Mouse (Mus musculus) neural tube, embryonic 11.5 days (tissue): Measurements from ENCODE around the gene Caprin1. TPM values are rescaled to one million over a fixed set of nuclear protein-coding genes. Genes with fewer than 3 reads are reported as not detected.

ENCODE experiments used
- ATAC-seq: fragments of 200-750 bp; cut with Nextera tagmentation; 2 replicates; pipeline ENCODE4 v1.8.0; 2017; ENCODE audit warnings: moderate number of reproducible peaks, mild to moderate bottlenecking, moderate TSS enrichment, moderate library complexity; ENCODE audit not compliant: insufficient read depth, low FRiP score, low TSS enrichment
- DNase-seq: peaks from one replicate; pipeline ENCODE4 v3.0.0-alpha.2; 2015; ENCODE audit warnings: low spot score
- H3K27ac ChIP-seq: fragments of 300-500 bp; sonication (generic); 2 replicates; pipeline ENCODE4 v1.5.1; 2014; ENCODE audit warnings: low read depth, mild to moderate bottlenecking, low read length
- H3K27me3 ChIP-seq: fragments of 300-500 bp; sonication (generic); 2 replicates; pipeline ENCODE4 v1.6.1; 2014; ENCODE audit warnings: mild to moderate bottlenecking, low read length, mixed read lengths; ENCODE audit not compliant: control insufficient read depth, insufficient read depth
- H3K36me3 ChIP-seq: fragments of 300-500 bp; sonication (generic); 2 replicates; pipeline ENCODE4 v1.6.1; 2014; ENCODE audit warnings: mild to moderate bottlenecking, low read length, moderate library complexity, mixed read lengths; ENCODE audit not compliant: control insufficient read depth, insufficient read depth
- H3K4me1 ChIP-seq: fragments of 300-500 bp; sonication (generic); 2 replicates; pipeline ENCODE4 v1.6.1; 2014; ENCODE audit warnings: low read length, mixed read lengths; ENCODE audit not compliant: control insufficient read depth, insufficient read depth
- H3K4me2 ChIP-seq: fragments of 300-500 bp; sonication (generic); 2 replicates; pipeline ENCODE4 v1.6.1; 2014; ENCODE audit warnings: low read depth, mild to moderate bottlenecking, moderate library complexity
- H3K4me3 ChIP-seq: fragments of 300-500 bp; sonication (generic); 2 replicates; pipeline ENCODE4 v1.5.1; 2014; ENCODE audit warnings: low read depth, low read length
- H3K9ac ChIP-seq: fragments of 300-500 bp; sonication (generic); 2 replicates; pipeline ENCODE4 v1.6.1; 2014; ENCODE audit warnings: mild to moderate bottlenecking, low read length
- H3K9me3 ChIP-seq: fragments of 300-500 bp; sonication (generic); 2 replicates; pipeline ENCODE4 v1.6.1; 2016; ENCODE audit warnings: low read length; ENCODE audit not compliant: control insufficient read depth
- WGBS: fragments of 180-500 bp; shearing (Covaris S2); extraction: QIAGEN DNeasy Blood & Tissue Kit; methylation state at CpG from one replicate; pipeline ENCODE4 v1.1.7; 2014; 5-methylcytosine and 5-hydroxymethylcytosine counted together
- polyA plus RNA-seq: library from polyadenylated mRNA; unstranded; fragments of >200 nt; fragmentation: Nextera tagmentation; extraction: Ambion mirVana; gene quantifications from 2 replicates; pipeline ENCODE4 v1.2.1, GENCODE M21; 2014

Caprin1 gene
- polyA plus RNA-seq, 1 experiment from 2014 or later: 649 TPM

GRCm38 (mm10) chr2:103833816-103834445 lies 36.5 kb upstream of the Caprin1 start:
- no peaks in the 10 kb centered on the region for H3K36me3 ChIP-seq
- no peak for DNase-seq
- 71% methylated on average over 3 of the region's 3 CpGs for WGBS
- H3K27me3 ChIP-seq: no peaks in the 10 kb centered on the region
- no peak overlapping the region for H3K27ac ChIP-seq
- H3K4me3 ChIP-seq: no peak overlapping the region
- no peaks in the 10 kb centered on the region for H3K9me3 ChIP-seq
- H3K4me1 ChIP-seq: no peaks in the 10 kb centered on the region
- no peak overlapping the region for H3K4me2 ChIP-seq
- ATAC-seq: no peak
- no peak overlapping the region for H3K9ac ChIP-seq

- no peak overlapping the region for H3K4me2 ChIP-seq
- no peak for ATAC-seq
- 67% methylated on average over 5 of the region's 5 CpGs for WGBS
Measured at GRCm38 (mm10) chr2:103832899-103833298, 35.5 kb upstream of the Caprin1 start.

DNA sequence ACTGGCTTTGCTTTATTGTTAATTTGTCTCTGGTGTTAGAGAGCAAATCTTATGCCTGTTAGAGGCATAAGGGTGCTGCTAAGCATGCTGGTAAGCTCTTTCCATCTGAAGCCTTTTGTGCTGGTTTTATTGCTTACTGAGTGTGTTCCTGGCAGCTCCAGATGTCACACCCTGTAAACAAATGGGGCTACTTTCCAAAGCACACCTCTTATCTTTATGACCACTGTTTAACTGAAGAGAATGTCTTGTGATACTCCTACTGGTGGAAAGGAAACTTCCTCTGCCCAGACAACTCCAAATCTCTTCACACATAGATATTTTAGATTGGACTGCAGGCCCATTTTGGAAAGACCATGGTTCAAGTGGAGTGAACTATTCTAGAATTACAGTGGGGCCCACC lies 31.5 kb upstream of the Caprin1 start:
- Histone ChIP-seq H3K36me3 (no peaks in the 10 kb centered on the region), H3K4me1 (no peaks in the 10 kb centered on the region), H3K27ac (no peak overlapping the region)

More at GRCm38 (mm10) chr2:103832899-103833298, 35.5 kb upstream of the Caprin1 start:
- no peak for DNase-seq
- H3K27ac ChIP-seq: no peak overlapping the region
- no peak overlapping the region for H3K9ac ChIP-seq
- no peaks in the 10 kb centered on the region for H3K27me3 ChIP-seq
- H3K36me3 ChIP-seq: no peaks in the 10 kb centered on the region
- no peaks in the 10 kb centered on the region for H3K9me3 ChIP-seq
- H3K4me3 ChIP-seq: no peak overlapping the region
- H3K4me1 ChIP-seq: no peaks in the 10 kb centered on the region

GRCm38 (mm10) chr2:103824916-103825315 lies 27.5 kb upstream of the Caprin1 start:
- Histone ChIP-seq H3K4me3 (no peak overlapping the region), H3K4me1 (no peaks in the 10 kb centered on the region), H3K9ac (no peak overlapping the region), H3K4me2 (no peak overlapping the region), H3K9me3 (no peaks in the 10 kb centered on the region), H3K27ac (no peak overlapping the region), H3K36me3 (no peaks in the 10 kb centered on the region), H3K27me3 (no peaks in the 10 kb centered on the region)
- DNase-seq (no peak), ATAC-seq (no peak)
- WGBS: 86% methylated on average over 4 of the region's 4 CpGs

More for the DNA sequence above, 31.5 kb upstream of the Caprin1 start:
- no peaks in the 10 kb centered on the region for H3K9me3 ChIP-seq
- H3K27me3 ChIP-seq: no peaks in the 10 kb centered on the region
- no peak overlapping the region for H3K4me2 ChIP-seq
- ATAC-seq (no peak), DNase-seq (no peak)
- H3K4me3 ChIP-seq: no peak overlapping the region
- no peak overlapping the region for H3K9ac ChIP-seq

DNA sequence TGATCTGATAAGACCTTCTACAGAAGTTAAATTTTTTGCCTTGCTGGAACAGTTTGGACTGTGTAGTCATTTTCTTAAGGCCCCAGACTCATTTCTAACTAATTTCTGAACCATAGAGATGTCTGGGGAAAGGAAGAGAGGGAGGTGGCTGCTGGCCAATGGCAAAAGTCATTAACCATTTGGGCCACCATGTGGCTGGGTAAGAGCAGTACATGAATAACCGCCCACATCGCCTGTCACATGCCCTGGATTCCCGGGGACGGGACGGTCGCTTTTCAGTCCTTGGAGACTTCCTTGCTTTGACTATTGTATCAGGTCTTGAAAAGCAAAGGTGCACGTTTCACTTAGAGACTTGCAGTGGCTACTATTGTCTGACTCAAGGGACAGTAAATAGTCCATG lies 25.1 kb upstream of the Caprin1 start:
- no peaks in the 10 kb centered on the region for H3K9me3 ChIP-seq
- no peaks in the 10 kb centered on the region for H3K27me3 ChIP-seq
- no peaks in the 10 kb centered on the region for H3K36me3 ChIP-seq
- no peaks in the 10 kb centered on the region for H3K4me1 ChIP-seq
- no peak overlapping the region for H3K27ac ChIP-seq
- 65% methylated on average over 7 of the region's 7 CpGs for WGBS
- DNase-seq: no peak
- H3K4me3 ChIP-seq: no peak overlapping the region
- no peak overlapping the region for H3K9ac ChIP-seq
- no peak overlapping the region for H3K4me2 ChIP-seq
- no peak for ATAC-seq

DNA sequence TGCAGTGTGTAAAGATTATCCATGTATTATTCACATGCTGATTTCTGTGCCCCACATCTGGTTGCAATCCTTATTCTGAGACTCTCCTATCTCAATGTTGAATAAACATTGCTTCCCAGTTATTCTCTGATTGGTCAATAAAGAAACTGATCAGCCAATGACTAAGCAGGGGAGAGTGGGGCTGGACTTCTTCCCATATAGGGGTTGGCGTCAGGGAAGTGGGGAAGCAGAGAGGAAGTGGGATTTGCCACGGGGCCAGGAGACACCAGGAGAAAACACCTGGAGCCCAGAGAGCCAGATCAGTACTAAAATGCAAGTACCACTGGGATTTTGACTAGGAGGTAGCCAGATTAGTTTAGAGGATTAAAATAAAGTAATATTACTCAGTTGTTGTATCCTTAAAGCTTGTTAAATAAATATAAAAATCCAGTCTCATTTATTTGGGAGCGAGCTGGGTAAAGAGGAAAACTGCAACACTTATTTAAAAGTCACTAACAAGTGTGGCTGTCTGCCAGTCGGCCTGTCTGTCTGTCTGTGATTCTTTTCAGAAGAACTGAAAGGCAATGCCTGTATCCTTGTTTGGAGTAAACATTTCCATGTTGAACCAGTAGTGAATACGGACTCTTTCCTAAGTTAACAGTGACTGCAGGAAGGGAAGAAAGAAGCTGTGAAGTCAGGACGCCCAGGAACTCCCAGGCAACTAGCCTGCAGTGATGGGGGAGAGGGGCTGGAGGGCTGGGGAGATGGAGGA lies 19.9 kb upstream of the Caprin1 start:
- H3K4me1 ChIP-seq: no peaks in the 10 kb centered on the region
- no peak for DNase-seq

GRCm38 (mm10) chr2:103815976-103816375 lies 18.5 kb upstream of the Caprin1 start:
- Histone ChIP-seq H3K36me3 (no peaks in the 10 kb centered on the region), H3K9ac (no peak overlapping the region), H3K4me2 (no peak overlapping the region), H3K4me3 (no peak overlapping the region), H3K4me1 (no peaks in the 10 kb centered on the region), H3K9me3 (no peaks in the 10 kb centered on the region), H3K27me3 (no peaks in the 10 kb centered on the region), H3K27ac (no peak overlapping the region)
- DNase-seq (no peak), ATAC-seq (no peak)
- WGBS: 84% methylated on average over 3 of the region's 3 CpGs

More for the DNA sequence above, 19.9 kb upstream of the Caprin1 start:
- Histone ChIP-seq H3K27me3 (no peaks in the 10 kb centered on the region), H3K4me3 (no peak overlapping the region), H3K36me3 (no peaks in the 10 kb centered on the region), H3K4me2 (no peak overlapping the region), H3K9ac (no peak overlapping the region), H3K27ac (no peak overlapping the region), H3K9me3 (no peaks in the 10 kb centered on the region)
- 43% methylated on average over 6 of the region's 6 CpGs for WGBS
- ATAC-seq: no peak

GRCm38 (mm10) chr2:103811465-103812191 lies 14.2 kb upstream of the Caprin1 start:
- no peaks in the 10 kb centered on the region for H3K9me3 ChIP-seq
- WGBS: 67% methylated on average over 5 of the region's 5 CpGs
- H3K4me3 ChIP-seq: no peak overlapping the region
- DNase-seq (no peak), ATAC-seq (no peak)
- H3K36me3 ChIP-seq: no peaks in the 10 kb centered on the region
- H3K4me2 ChIP-seq: no peak overlapping the region
- H3K27ac ChIP-seq: no peak overlapping the region
- no peaks in the 10 kb centered on the region for H3K4me1 ChIP-seq
- no peaks in the 10 kb centered on the region for H3K27me3 ChIP-seq
- H3K9ac ChIP-seq: no peak overlapping the region
